Mouse (Mus musculus): ENCODE results near the gene 4930404H24Rik. TPM values are rescaled to one million over a fixed set of nuclear protein-coding genes. Genes with fewer than 3 reads are reported as not detected.

4930404H24Rik gene
- polyA plus RNA-seq, 1 experiment from 2014 or later = not detected

- Histone ChIP-seq H3K4me1 (replicated peaks; ENCODE audit: control insufficient read depth, insufficient read depth, low read length) (peaks cover 23% of the 10 kb centered on the region), H3K4me3 (ENCODE audit: low read length) (no peak overlapping the region), H3K4me2 (ENCODE audit: low read depth, low read length) (no peak overlapping the region), H3K27me3 (ENCODE audit: control insufficient read depth, insufficient read depth, low read depth, low read length) (no peaks in the 10 kb centered on the region), H3K36me3 (ENCODE audit: control insufficient read depth, insufficient read depth, low read length) (no peaks in the 10 kb centered on the region), H3K27ac (ENCODE audit: low read length) (peak overlapping the region; percentile 89), H3K9ac (ENCODE audit: low read length) (peak overlapping the region; percentile 26; the same call in 1 of the 2 replicates), H3K9me3 (ENCODE audit: control insufficient read depth, low read length) (no peaks in the 10 kb centered on the region)
- 6% methylated on average over 4 of the region's 4 CpGs for WGBS
- ATAC-seq (ENCODE audit: low read depth) = peak; percentile 71
Measured at GRCm38 (mm10) chr2:153475114-153476112, 17.2 kb upstream of the 4930404H24Rik start.

DNA sequence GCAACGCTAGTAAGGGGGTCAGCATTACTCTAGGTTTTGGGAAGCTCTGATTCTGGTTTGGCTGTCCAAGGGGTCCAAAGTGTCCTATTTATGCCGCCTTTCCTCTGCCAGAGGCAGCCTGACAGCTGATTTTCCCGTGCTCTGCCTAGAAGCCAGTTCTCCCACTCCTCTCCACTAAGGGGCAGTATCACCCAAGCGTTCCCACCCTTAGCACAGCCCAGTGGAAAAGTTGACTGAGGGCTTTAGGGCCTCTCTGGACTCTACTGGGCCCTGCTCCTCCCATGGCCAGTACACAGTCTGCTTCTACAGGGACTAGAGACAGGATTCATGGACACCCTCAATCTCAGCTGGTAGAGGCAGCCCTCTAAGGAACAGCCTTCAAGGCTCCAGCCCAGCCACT lies 14.0 kb upstream of the 4930404H24Rik start:
- peak; percentile 77 for ATAC-seq (ENCODE audit: low read depth)
- 7% methylated on average over 4 of the region's 4 CpGs for WGBS
- no peak overlapping the region for H3K27ac ChIP-seq (ENCODE audit: low read length)
- H3K27me3 ChIP-seq (ENCODE audit: control insufficient read depth, insufficient read depth, low read depth, low read length) = no peaks in the 10 kb centered on the region
- H3K4me2 ChIP-seq (ENCODE audit: low read depth, low read length) = no peak overlapping the region
- peaks cover 23% of the 10 kb centered on the region for H3K4me1 ChIP-seq (replicated peaks; ENCODE audit: control insufficient read depth, insufficient read depth, low read length)
- H3K36me3 ChIP-seq (ENCODE audit: control insufficient read depth, insufficient read depth, low read length) = no peaks in the 10 kb centered on the region
- no peak overlapping the region for H3K4me3 ChIP-seq (ENCODE audit: low read length)
- H3K9ac ChIP-seq (ENCODE audit: low read length) = no peak overlapping the region
- H3K9me3 ChIP-seq (ENCODE audit: control insufficient read depth, low read length) = no peaks in the 10 kb centered on the region

DNA sequence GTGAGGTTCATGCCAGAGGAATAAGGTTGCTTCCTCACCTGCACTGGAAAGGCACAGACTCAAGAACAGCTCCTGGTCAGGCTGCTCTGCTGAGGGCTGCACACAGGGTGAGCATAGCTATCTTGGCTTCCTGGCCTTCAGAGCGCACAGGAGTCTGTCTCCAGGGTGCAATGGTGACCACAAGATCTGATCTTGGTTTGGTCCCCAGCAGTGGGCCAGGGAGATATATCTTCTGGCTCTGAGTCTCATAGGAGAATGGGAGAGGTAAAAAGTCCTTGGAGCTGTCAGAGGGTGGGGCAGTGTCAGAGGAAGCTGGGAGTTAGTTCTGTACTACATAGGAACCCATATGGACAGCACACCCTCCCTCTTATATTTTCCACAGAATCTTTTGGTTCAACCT lies 13.1 kb upstream of the 4930404H24Rik start:
- Histone ChIP-seq H3K9ac (ENCODE audit: low read length) (no peak overlapping the region), H3K27me3 (ENCODE audit: control insufficient read depth, insufficient read depth, low read depth, low read length) (no peaks in the 10 kb centered on the region), H3K36me3 (ENCODE audit: control insufficient read depth, insufficient read depth, low read length) (no peaks in the 10 kb centered on the region), H3K9me3 (ENCODE audit: control insufficient read depth, low read length) (no peaks in the 10 kb centered on the region), H3K27ac (ENCODE audit: low read length) (no peak overlapping the region), H3K4me3 (ENCODE audit: low read length) (no peak overlapping the region), H3K4me1 (replicated peaks; ENCODE audit: control insufficient read depth, insufficient read depth, low read length) (peaks cover 25% of the 10 kb centered on the region), H3K4me2 (ENCODE audit: low read depth, low read length) (no peak overlapping the region)
- 89% methylated on average over 1 of the region's 1 CpGs for WGBS
- no peak for ATAC-seq (ENCODE audit: low read depth)

- Histone ChIP-seq H3K27me3 (ENCODE audit: control insufficient read depth, insufficient read depth, low read depth, low read length) (no peaks in the 10 kb centered on the region), H3K27ac (ENCODE audit: low read length) (no peak overlapping the region), H3K4me2 (ENCODE audit: low read depth, low read length) (no peak overlapping the region), H3K9me3 (ENCODE audit: control insufficient read depth, low read length) (no peaks in the 10 kb centered on the region), H3K4me3 (ENCODE audit: low read length) (no peak overlapping the region), H3K9ac (ENCODE audit: low read length) (no peak overlapping the region), H3K4me1 (replicated peaks; ENCODE audit: control insufficient read depth, insufficient read depth, low read length) (peaks cover 7% of the 10 kb centered on the region), H3K36me3 (ENCODE audit: control insufficient read depth, insufficient read depth, low read length) (no peaks in the 10 kb centered on the region)
- no peak for ATAC-seq (ENCODE audit: low read depth)
- WGBS = 67% methylated on average over 7 of the region's 7 CpGs
Measured at GRCm38 (mm10) chr2:153481108-153481860, 11.3 kb upstream of the 4930404H24Rik start.

- no peak overlapping the region for H3K4me2 ChIP-seq (ENCODE audit: low read depth, low read length)
- H3K9me3 ChIP-seq (ENCODE audit: control insufficient read depth, low read length) = no peaks in the 10 kb centered on the region
- no peak for ATAC-seq (ENCODE audit: low read depth)
- H3K4me1 ChIP-seq (replicated peaks; ENCODE audit: control insufficient read depth, insufficient read depth, low read length) = peaks cover 4% of the 10 kb centered on the region
- no peak overlapping the region for H3K4me3 ChIP-seq (ENCODE audit: low read length)
- H3K27ac ChIP-seq (ENCODE audit: low read length) = no peak overlapping the region
- no peak overlapping the region for H3K9ac ChIP-seq (ENCODE audit: low read length)
- WGBS = 65% methylated on average over 2 of the region's 2 CpGs
- H3K36me3 ChIP-seq (ENCODE audit: control insufficient read depth, insufficient read depth, low read length) = no peaks in the 10 kb centered on the region
- no peaks in the 10 kb centered on the region for H3K27me3 ChIP-seq (ENCODE audit: control insufficient read depth, insufficient read depth, low read depth, low read length)
Measured at GRCm38 (mm10) chr2:153481861-153482120, 10.8 kb upstream of the 4930404H24Rik start.

- no peak overlapping the region for H3K9ac ChIP-seq (ENCODE audit: low read length)
- H3K4me2 ChIP-seq (ENCODE audit: low read depth, low read length) = peak overlapping the region; percentile 19; the same call in 1 of the 2 replicates
- H3K36me3 ChIP-seq (ENCODE audit: control insufficient read depth, insufficient read depth, low read length) = no peaks in the 10 kb centered on the region
- H3K4me1 ChIP-seq (replicated peaks; ENCODE audit: control insufficient read depth, insufficient read depth, low read length) = peaks cover 4% of the 10 kb centered on the region
- H3K27me3 ChIP-seq (ENCODE audit: control insufficient read depth, insufficient read depth, low read depth, low read length) = no peaks in the 10 kb centered on the region
- peak; percentile 18; the same call in 1 of the 2 replicates for ATAC-seq (ENCODE audit: low read depth)
- WGBS = 12% methylated on average over 20 of the region's 20 CpGs
- no peak overlapping the region for H3K4me3 ChIP-seq (ENCODE audit: low read length)
- H3K27ac ChIP-seq (ENCODE audit: low read length) = no peak overlapping the region
- H3K9me3 ChIP-seq (ENCODE audit: control insufficient read depth, low read length) = no peaks in the 10 kb centered on the region
Measured at GRCm38 (mm10) chr2:153483118-153483983, 9.2 kb upstream of the 4930404H24Rik start.

DNA sequence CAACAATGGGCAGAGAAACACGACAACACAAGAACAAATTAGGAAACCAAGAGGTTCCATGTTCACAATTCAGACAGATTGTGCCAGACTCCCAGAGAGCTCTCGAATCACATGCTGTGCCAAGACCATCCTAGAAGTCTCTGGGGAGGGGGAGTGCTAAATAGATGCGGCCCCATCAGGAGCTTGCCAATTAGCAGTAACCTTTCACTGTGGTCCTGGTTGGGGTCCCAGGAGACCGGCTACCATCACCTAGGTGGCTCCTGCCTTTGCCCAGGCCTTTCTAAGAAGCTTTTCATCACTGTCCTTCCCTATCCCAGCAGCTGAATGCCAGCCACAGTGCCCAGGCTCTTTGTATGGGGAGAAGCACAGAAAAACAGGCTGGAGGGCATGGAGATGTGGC lies 8.5 kb upstream of the 4930404H24Rik start:
- H3K27ac ChIP-seq (ENCODE audit: low read length) = no peak overlapping the region
- H3K9me3 ChIP-seq (ENCODE audit: control insufficient read depth, low read length) = no peaks in the 10 kb centered on the region
- ATAC-seq (ENCODE audit: low read depth) = no peak
- H3K4me1 ChIP-seq (replicated peaks; ENCODE audit: control insufficient read depth, insufficient read depth, low read length) = peaks cover 4% of the 10 kb centered on the region
- H3K9ac ChIP-seq (ENCODE audit: low read length) = no peak overlapping the region
- no peaks in the 10 kb centered on the region for H3K36me3 ChIP-seq (ENCODE audit: control insufficient read depth, insufficient read depth, low read length)
- WGBS = 67% methylated on average over 4 of the region's 4 CpGs
- H3K27me3 ChIP-seq (ENCODE audit: control insufficient read depth, insufficient read depth, low read depth, low read length) = no peaks in the 10 kb centered on the region
- no peak overlapping the region for H3K4me2 ChIP-seq (ENCODE audit: low read depth, low read length)
- H3K4me3 ChIP-seq (ENCODE audit: low read length) = no peak overlapping the region

- 89% methylated on average over 1 of the region's 1 CpGs for WGBS
- Histone ChIP-seq H3K36me3 (ENCODE audit: control insufficient read depth, insufficient read depth, low read length) (no peaks in the 10 kb centered on the region), H3K9me3 (ENCODE audit: control insufficient read depth, low read length) (no peaks in the 10 kb centered on the region), H3K27ac (ENCODE audit: low read length) (no peak overlapping the region), H3K27me3 (ENCODE audit: control insufficient read depth, insufficient read depth, low read depth, low read length) (peaks cover 5% of the 10 kb centered on the region; the same call in 1 of the 2 replicates), H3K9ac (ENCODE audit: low read length) (no peak overlapping the region), H3K4me2 (ENCODE audit: low read depth, low read length) (no peak overlapping the region), H3K4me1 (replicated peaks; ENCODE audit: control insufficient read depth, insufficient read depth, low read length) (peaks cover 21% of the 10 kb centered on the region), H3K4me3 (ENCODE audit: low read length) (no peak overlapping the region)
- ATAC-seq (ENCODE audit: low read depth) = no peak
Measured at GRCm38 (mm10) chr2:153490116-153490515, 2.5 kb upstream of the 4930404H24Rik start.

Measured in lung, embryonic 16.5 days (tissue).